Mouse (Mus musculus): Measurements from ENCODE around the gene Prkar1b. TPM values are rescaled to one million over a fixed set of nuclear protein-coding genes. Genes with fewer than 3 reads are reported as not detected.

The Prkar1b gene
- polyA plus RNA-seq, 1 experiment from 2014 or later = 368 TPM

GRCm38 (mm10) chr5:139083841-139084240 lies 66.0 kb downstream of the Prkar1b start:
- peaks cover 7% of the 10 kb centered on the region for H3K36me3 ChIP-seq (ENCODE audit: control insufficient read depth, insufficient read depth, low read length)
- no peak overlapping the region for H3K9ac ChIP-seq (ENCODE audit: low read depth, low read length)
- H3K9me3 ChIP-seq (replicated peaks; ENCODE audit: control insufficient read depth, low read length, poor library complexity, severe bottlenecking) = no peaks in the 10 kb centered on the region
- no peak for ATAC-seq
- no peak overlapping the region for H3K27ac ChIP-seq (ENCODE audit: low read length)
- no peak overlapping the region for H3K4me3 ChIP-seq (ENCODE audit: low read depth, low read length)
- no peak overlapping the region for H3K4me2 ChIP-seq (ENCODE audit: low read length)
- peaks cover 3% of the 10 kb centered on the region; the same call in 1 of the 2 replicates for H3K4me1 ChIP-seq (ENCODE audit: control insufficient read depth, insufficient read depth, low read length)
- 91% methylated on average over 4 of the region's 4 CpGs for WGBS
- H3K27me3 ChIP-seq (ENCODE audit: control insufficient read depth, insufficient read depth, low read depth, low read length) = no peaks in the 10 kb centered on the region

DNA sequence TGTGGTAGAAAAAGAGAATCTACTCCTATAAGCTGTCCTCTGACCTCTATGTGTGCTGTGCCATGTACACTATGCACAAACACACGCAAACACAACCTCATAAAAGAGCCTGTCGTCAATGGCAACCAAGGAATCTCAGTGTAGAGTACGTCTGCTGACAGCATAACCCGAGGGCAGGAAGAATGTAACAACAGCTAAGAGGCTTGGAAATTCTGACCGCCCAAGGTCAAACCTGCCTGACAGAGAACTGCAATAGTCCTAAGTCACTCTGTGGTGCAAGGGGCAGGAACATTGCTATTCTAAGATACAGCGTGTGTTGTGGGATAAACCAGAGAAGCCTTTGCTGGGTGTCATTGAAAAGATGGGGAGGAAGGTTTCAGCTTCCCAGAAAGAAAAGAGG lies 68.4 kb downstream of the Prkar1b start:
- 45% methylated on average over 6 of the region's 6 CpGs for WGBS

DNA sequence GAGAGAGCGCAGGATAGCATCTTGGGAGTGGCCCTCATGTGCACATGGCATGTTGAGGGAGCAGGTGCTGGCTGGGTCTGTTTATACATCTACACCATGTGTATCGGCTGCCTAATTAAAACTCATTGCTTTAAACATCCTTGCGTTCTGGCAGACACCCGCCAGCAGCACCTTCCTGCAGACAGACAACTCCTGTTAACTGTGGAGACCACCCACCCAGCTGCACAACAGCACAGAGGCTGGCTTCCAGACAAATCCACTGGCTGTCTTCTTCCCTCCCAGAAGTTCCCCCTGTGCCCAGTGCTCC lies 71.7 kb downstream of the Prkar1b start:
- H3K4me1 ChIP-seq (ENCODE audit: control insufficient read depth, insufficient read depth, low read length) = peaks cover 3% of the 10 kb centered on the region
- WGBS = 49% methylated on average over 4 of the region's 4 CpGs
- ATAC-seq = no peak

More for the DNA sequence above, 68.4 kb downstream of the Prkar1b start:
- H3K4me1 ChIP-seq (ENCODE audit: control insufficient read depth, insufficient read depth, low read length) = peaks cover 3% of the 10 kb centered on the region; the same call in 1 of the 2 replicates
- no peak overlapping the region for H3K4me3 ChIP-seq (ENCODE audit: low read depth, low read length)
- H3K27me3 ChIP-seq (ENCODE audit: control insufficient read depth, insufficient read depth, low read depth, low read length) = no peaks in the 10 kb centered on the region
- peaks cover 7% of the 10 kb centered on the region for H3K36me3 ChIP-seq (ENCODE audit: control insufficient read depth, insufficient read depth, low read length)
- no peaks in the 10 kb centered on the region for H3K9me3 ChIP-seq (replicated peaks; ENCODE audit: control insufficient read depth, low read length, poor library complexity, severe bottlenecking)
- no peak overlapping the region for H3K4me2 ChIP-seq (ENCODE audit: low read length)
- ATAC-seq = no peak
- no peak overlapping the region for H3K9ac ChIP-seq (ENCODE audit: low read depth, low read length)
- H3K27ac ChIP-seq (ENCODE audit: low read length) = no peak overlapping the region

DNA sequence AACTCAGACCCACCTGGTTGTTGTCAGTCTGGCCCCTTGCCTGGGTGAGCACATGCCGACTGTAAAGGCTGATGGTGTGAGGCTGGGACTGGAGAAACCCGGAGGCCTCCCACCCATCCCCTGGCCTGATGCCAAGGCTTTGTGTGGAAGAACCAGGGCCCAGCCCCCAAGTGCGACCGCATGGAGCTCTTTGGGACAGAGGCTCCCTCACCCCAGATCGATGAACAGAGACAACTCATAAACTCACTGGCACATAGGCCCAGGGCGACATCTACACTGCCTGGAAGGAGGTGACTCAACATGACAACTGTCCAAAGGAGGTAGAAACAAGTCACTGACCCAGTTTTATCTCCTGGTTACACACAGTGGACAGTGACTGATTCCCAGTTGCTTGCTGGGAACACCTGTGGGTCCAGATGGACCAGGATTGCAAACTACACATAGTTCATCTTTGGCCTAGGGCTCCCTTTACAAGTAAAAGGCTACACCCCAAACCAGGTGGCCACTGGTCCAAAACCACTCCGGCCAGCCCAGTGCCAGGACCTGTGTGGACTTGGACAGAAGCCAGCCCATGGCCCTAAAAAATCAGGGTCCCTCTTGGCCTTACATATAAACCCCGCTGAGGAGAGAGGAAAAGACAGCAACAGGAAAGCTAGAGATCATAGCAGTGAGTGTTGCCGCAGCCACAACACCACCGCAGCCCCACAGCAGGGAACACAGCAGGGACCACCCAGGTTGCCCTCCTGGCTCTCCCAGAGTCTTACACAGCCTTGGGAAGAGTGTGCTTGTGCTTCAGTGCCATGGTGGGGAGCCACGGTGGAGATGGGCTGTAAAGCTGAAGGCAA lies 72.3 kb downstream of the Prkar1b start:
- Histone ChIP-seq H3K27me3 (ENCODE audit: control insufficient read depth, insufficient read depth, low read depth, low read length) (no peaks in the 10 kb centered on the region), H3K4me2 (ENCODE audit: low read length) (no peak overlapping the region), H3K9ac (ENCODE audit: low read depth, low read length) (no peak overlapping the region), H3K27ac (ENCODE audit: low read length) (no peak overlapping the region), H3K4me3 (ENCODE audit: low read depth, low read length) (no peak overlapping the region), H3K4me1 (ENCODE audit: control insufficient read depth, insufficient read depth, low read length) (peaks cover 3% of the 10 kb centered on the region), H3K9me3 (replicated peaks; ENCODE audit: control insufficient read depth, low read length, poor library complexity, severe bottlenecking) (no peaks in the 10 kb centered on the region), H3K36me3 (ENCODE audit: control insufficient read depth, insufficient read depth, low read length) (peaks cover 3% of the 10 kb centered on the region; the same call in 1 of the 2 replicates)
- 61% methylated on average over 11 of the region's 11 CpGs for WGBS
- no peak for ATAC-seq

More for the DNA sequence above, 71.7 kb downstream of the Prkar1b start:
- H3K36me3 ChIP-seq (ENCODE audit: control insufficient read depth, insufficient read depth, low read length) = peaks cover 3% of the 10 kb centered on the region; the same call in 1 of the 2 replicates
- H3K4me2 ChIP-seq (ENCODE audit: low read length) = no peak overlapping the region
- no peak overlapping the region for H3K4me3 ChIP-seq (ENCODE audit: low read depth, low read length)
- H3K27ac ChIP-seq (ENCODE audit: low read length) = no peak overlapping the region
- no peak overlapping the region for H3K9ac ChIP-seq (ENCODE audit: low read depth, low read length)
- H3K9me3 ChIP-seq (replicated peaks; ENCODE audit: control insufficient read depth, low read length, poor library complexity, severe bottlenecking) = no peaks in the 10 kb centered on the region
- H3K27me3 ChIP-seq (ENCODE audit: control insufficient read depth, insufficient read depth, low read depth, low read length) = no peaks in the 10 kb centered on the region

- Histone ChIP-seq H3K4me1 (ENCODE audit: control insufficient read depth, insufficient read depth, low read length) (peaks cover 2% of the 10 kb centered on the region), H3K9me3 (replicated peaks; ENCODE audit: control insufficient read depth, low read length, poor library complexity, severe bottlenecking) (no peaks in the 10 kb centered on the region), H3K27ac (ENCODE audit: low read length) (no peak overlapping the region), H3K36me3 (ENCODE audit: control insufficient read depth, insufficient read depth, low read length) (peaks cover 3% of the 10 kb centered on the region; the same call in 1 of the 2 replicates), H3K4me3 (ENCODE audit: low read depth, low read length) (no peak overlapping the region), H3K9ac (ENCODE audit: low read depth, low read length) (no peak overlapping the region), H3K4me2 (ENCODE audit: low read length) (no peak overlapping the region), H3K27me3 (ENCODE audit: control insufficient read depth, insufficient read depth, low read depth, low read length) (no peaks in the 10 kb centered on the region)
- no peak for ATAC-seq
- 84% methylated on average over 7 of the region's 7 CpGs for WGBS
Observed at GRCm38 (mm10) chr5:139076450-139076849, 73.4 kb downstream of the Prkar1b start.

- H3K9me3 ChIP-seq (replicated peaks; ENCODE audit: control insufficient read depth, low read length, poor library complexity, severe bottlenecking) = no peaks in the 10 kb centered on the region
- H3K4me2 ChIP-seq (ENCODE audit: low read length) = no peak overlapping the region
- no peaks in the 10 kb centered on the region; the same call in 1 of the 2 replicates for H3K4me1 ChIP-seq (ENCODE audit: control insufficient read depth, insufficient read depth, low read length)
- 43% methylated on average over 9 of the region's 9 CpGs for WGBS
- no peak overlapping the region for H3K27ac ChIP-seq (ENCODE audit: low read length)
- no peak for ATAC-seq
- no peak overlapping the region for H3K9ac ChIP-seq (ENCODE audit: low read depth, low read length)
- H3K27me3 ChIP-seq (ENCODE audit: control insufficient read depth, insufficient read depth, low read depth, low read length) = no peaks in the 10 kb centered on the region
- H3K4me3 ChIP-seq (ENCODE audit: low read depth, low read length) = no peak overlapping the region
- H3K36me3 ChIP-seq (ENCODE audit: control insufficient read depth, insufficient read depth, low read length) = peaks cover 3% of the 10 kb centered on the region; the same call in 1 of the 2 replicates
Observed at GRCm38 (mm10) chr5:139075791-139076190, 74.0 kb downstream of the Prkar1b start.

DNA sequence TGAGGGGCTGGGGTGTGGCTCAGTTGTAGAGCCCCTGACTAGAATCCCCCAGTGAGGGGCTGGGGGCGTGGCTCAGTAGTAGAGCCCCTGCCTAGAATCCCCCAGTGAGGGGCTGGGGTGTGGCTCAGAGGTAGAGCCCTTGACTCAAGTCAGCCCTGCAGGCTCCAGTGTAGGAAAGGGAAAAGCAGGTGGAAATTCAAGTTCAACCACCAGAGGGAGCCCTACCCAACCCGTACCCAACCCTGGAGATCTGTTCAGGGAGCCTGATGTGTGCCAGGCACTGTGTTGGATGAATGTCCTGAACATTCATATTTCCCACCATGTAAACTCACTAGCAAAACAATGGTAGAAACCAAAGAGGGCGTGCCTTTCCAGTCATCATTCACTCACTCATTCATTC lies 74.7 kb downstream of the Prkar1b start:
- 37% methylated on average over 3 of the region's 3 CpGs for WGBS
- no peak overlapping the region for H3K27ac ChIP-seq (ENCODE audit: low read length)
- H3K27me3 ChIP-seq (ENCODE audit: control insufficient read depth, insufficient read depth, low read depth, low read length) = no peaks in the 10 kb centered on the region
- no peak for ATAC-seq
- H3K9me3 ChIP-seq (replicated peaks; ENCODE audit: control insufficient read depth, low read length, poor library complexity, severe bottlenecking) = no peaks in the 10 kb centered on the region
- H3K4me3 ChIP-seq (ENCODE audit: low read depth, low read length) = no peak overlapping the region
- no peaks in the 10 kb centered on the region; the same call in 1 of the 2 replicates for H3K4me1 ChIP-seq (ENCODE audit: control insufficient read depth, insufficient read depth, low read length)
- no peak overlapping the region for H3K4me2 ChIP-seq (ENCODE audit: low read length)
- peaks cover 1% of the 10 kb centered on the region; the same call in 1 of the 2 replicates for H3K36me3 ChIP-seq (ENCODE audit: control insufficient read depth, insufficient read depth, low read length)
- no peak overlapping the region for H3K9ac ChIP-seq (ENCODE audit: low read depth, low read length)

GRCm38 (mm10) chr5:139073977-139074376 lies 75.8 kb downstream of the Prkar1b start:
- H3K36me3 ChIP-seq (ENCODE audit: control insufficient read depth, insufficient read depth, low read length) = no peaks in the 10 kb centered on the region
- no peak overlapping the region for H3K27ac ChIP-seq (ENCODE audit: low read length)
- H3K9me3 ChIP-seq (replicated peaks; ENCODE audit: control insufficient read depth, low read length, poor library complexity, severe bottlenecking) = no peaks in the 10 kb centered on the region
- no peaks in the 10 kb centered on the region; the same call in 1 of the 2 replicates for H3K4me1 ChIP-seq (ENCODE audit: control insufficient read depth, insufficient read depth, low read length)
- no peak overlapping the region for H3K4me2 ChIP-seq (ENCODE audit: low read length)
- H3K27me3 ChIP-seq (ENCODE audit: control insufficient read depth, insufficient read depth, low read depth, low read length) = no peaks in the 10 kb centered on the region
- WGBS = 90% methylated on average over 7 of the region's 7 CpGs
- no peak for ATAC-seq
- no peak overlapping the region for H3K4me3 ChIP-seq (ENCODE audit: low read depth, low read length)
- H3K9ac ChIP-seq (ENCODE audit: low read depth, low read length) = no peak overlapping the region

GRCm38 (mm10) chr5:139072866-139073265 lies 76.9 kb downstream of the Prkar1b start:
- Histone ChIP-seq H3K9me3 (replicated peaks; ENCODE audit: control insufficient read depth, low read length, poor library complexity, severe bottlenecking) (no peaks in the 10 kb centered on the region), H3K9ac (ENCODE audit: low read depth, low read length) (no peak overlapping the region), H3K27ac (ENCODE audit: low read length) (no peak overlapping the region), H3K4me2 (ENCODE audit: low read length) (no peak overlapping the region), H3K36me3 (ENCODE audit: control insufficient read depth, insufficient read depth, low read length) (no peaks in the 10 kb centered on the region), H3K27me3 (ENCODE audit: control insufficient read depth, insufficient read depth, low read depth, low read length) (no peaks in the 10 kb centered on the region), H3K4me3 (ENCODE audit: low read depth, low read length) (no peak overlapping the region), H3K4me1 (ENCODE audit: control insufficient read depth, insufficient read depth, low read length) (no peaks in the 10 kb centered on the region; the same call in 1 of the 2 replicates)
- ATAC-seq = no peak
- WGBS = 87% methylated on average over 5 of the region's 5 CpGs
